Mouse (Mus musculus) layer of hippocampus, postnatal 25 days (tissue): Measurements from ENCODE around the gene Aldh1a3. TPM values are rescaled to one million over a fixed set of nuclear protein-coding genes. Genes with fewer than 3 reads are reported as not detected.
A peak's percentile ranks its signal among the peaks of the same experiment; 100 is the strongest.

Experiments
- DNase-seq, 2 experiments: peaks; one replicate each; pipeline ENCODE4 v3.0.0; 2022; ENCODE audit warnings: mixed read lengths in 2 of 2, low spot score in 1 of 2; ENCODE audit errors: extremely low spot score in 1 of 2
- total RNA-seq, 2 experiments: library from RNA; stranded (reverse); gene quantifications; 2 replicates each; pipeline ENCODE4 v1.2.3; 2021

The Aldh1a3 gene
- total RNA-seq, 2 experiments from 2014 or later = 0.87 to 1.3 TPM

DNA sequence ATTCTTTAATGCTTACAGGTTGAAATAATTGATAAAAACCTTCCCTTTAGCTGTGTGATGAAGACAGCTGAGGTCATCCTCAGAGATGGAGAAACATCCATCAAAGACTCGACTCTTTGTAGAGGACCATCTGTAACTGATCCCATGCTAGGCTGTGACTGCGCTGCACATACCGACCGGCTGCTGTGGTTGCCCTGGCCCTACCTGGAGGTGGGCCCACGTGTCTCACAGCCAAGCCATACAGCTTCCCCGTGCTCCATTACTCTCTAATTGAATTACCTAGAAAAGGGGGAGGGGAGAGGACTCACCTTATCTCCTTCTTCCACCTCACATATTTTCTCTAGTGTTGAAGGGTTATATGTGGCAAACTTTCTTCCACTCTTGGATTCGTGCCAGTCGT is 5.4 kb downstream of the Aldh1a3 start:
- no peak for DNase-seq

GRCm38 (mm10) chr7:66418981-66419380 is 8.3 kb downstream of the Aldh1a3 start:
- DNase-seq = no peak

DNA sequence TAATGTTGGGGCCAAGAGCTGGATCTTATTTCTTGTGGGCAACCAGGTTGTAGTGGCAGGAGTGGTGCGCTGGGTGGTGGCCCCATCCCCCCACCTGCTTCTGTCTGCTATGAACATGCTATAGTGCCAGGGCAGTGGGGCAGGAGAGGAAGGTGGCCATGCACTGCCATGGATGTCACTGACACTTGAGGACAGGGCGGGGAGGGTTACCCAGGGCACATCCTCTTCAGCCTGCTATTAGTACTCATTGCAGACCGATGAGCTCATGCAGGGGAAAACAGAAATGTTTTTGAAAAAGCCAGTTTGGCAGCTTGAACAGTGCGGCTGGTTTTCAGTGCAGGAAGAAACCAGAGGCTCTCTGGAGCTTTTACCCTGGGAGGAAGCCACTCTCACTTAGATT is 10.5 kb downstream of the Aldh1a3 start:
- DNase-seq = no peak

GRCm38 (mm10) chr7:66413093-66413492 is 14.2 kb downstream of the Aldh1a3 start:
- DNase-seq = no peak

- peak in 1 of 2 experiments; percentile 33 for DNase-seq
These were observed 17.9 kb downstream of the Aldh1a3 start for GRCm38 (mm10) chr7:66409433-66409832.

DNA sequence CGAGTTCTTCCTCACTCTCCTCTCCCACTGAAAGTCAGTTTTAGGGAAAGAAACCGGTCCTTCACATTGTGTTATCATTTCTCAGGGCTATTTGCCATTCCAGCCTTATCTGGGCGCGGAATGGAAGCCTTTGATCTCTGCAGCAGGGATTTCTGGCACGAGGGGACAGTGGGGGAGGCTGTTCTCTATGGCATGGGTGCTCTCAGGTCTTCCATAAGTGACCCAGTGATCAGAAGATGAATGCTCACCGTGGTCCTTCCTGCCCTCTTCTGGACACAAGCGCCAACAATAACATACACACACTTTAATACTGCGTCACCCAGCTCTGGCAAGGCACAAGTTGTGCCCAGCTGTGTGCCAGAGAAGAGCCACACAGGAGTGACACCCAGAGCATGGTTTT is 20.3 kb downstream of the Aldh1a3 start:
- DNase-seq = no peak

DNA sequence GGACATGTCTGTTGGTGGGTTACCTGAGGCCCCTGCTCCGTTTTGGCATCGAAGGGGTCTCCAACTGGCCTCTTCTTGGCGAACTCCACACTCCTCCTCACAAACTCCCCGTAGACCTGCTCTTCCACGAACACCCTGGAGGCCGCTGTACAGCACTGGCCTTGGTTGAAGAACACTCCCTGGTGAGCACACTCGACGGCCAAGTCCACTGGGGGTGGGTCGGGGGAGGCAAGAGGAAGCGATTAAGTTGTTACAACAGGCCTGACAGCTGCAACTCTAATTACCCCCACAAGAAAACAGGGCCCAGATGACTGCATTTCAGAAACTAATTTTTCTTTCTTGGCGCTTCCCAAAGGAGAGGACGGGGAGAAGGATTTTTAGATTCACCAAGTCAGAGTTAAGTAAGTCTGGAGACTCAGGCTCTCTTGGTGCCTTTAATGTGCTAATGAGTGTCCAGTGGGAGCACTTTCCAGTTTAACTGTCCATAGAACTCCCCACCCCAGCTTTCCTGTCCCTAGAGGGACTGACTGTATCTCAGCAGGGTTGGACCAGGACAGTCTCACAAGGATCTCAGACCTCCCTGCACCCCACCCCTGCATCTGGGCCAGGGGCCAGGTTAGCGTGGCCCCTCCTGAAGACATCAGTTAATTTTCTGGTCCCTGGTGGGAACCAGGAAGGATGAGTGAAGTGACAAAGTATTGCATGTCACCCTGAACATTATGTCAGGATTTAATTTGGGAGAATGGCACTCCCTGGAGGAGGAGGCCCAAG is 21.2 kb downstream of the Aldh1a3 start:
- no peak for DNase-seq

DNA sequence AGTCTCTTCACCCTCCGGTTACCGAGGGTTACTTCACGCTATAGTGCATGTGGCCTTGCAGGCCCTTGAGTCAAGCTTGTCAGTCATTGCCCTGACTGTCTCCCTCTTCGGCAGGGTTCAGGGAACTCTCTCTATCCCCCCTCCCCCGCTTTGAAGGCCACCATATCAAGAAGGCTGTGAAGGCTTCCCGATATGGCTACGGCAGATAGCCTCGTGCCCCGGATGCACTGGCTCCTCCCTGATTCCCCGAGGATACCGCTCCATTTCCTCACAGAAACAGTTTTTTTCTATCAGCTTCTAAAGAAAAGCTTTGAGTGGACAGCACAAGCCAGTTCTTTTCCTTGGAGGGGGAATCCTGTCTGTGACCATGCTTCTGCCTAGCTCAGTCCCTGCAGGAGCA is 21.8 kb downstream of the Aldh1a3 start:
- DNase-seq = no peak

DNA sequence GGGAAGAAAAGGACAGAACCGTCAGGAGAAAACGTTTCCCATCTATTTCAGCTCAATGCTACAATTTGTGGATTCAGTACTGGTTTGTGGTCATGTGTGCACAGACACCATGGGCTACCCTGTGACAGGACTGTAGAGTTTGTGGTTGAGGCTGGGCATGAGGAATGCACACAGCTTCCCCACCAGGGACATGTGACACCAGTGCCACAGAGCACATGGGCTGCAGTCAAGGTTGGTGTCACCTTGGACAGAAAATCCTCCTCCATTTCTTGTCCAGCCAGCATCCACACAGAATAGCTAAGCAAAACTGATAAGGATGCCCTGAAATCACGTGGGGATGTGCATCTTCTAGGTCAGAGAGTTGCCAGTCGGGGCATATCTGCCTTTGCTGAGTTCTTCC is 22.5 kb downstream of the Aldh1a3 start:
- no peak for DNase-seq

GRCm38 (mm10) chr7:66404141-66404540 is 23.2 kb downstream of the Aldh1a3 start:
- no peak for DNase-seq

DNA sequence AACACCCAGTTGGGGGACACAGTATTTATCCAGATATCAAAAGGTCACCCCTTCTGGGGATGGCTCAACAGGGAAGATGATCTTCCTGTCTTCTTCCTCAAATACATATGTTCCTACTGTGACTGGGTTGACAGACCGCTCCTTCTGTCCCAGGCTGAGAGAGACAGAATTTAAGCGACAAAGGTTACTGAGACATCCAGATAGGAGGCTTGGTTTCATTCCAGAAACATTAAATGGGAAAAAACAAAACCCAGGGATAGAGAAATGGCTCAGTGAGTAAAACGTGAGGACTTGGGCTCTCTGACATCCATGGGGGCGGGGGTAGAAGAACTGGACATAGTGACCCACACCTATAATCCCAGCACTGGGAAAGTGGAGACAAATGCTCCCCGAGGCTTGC is 24.4 kb downstream of the Aldh1a3 start:
- DNase-seq = no peak

DNA sequence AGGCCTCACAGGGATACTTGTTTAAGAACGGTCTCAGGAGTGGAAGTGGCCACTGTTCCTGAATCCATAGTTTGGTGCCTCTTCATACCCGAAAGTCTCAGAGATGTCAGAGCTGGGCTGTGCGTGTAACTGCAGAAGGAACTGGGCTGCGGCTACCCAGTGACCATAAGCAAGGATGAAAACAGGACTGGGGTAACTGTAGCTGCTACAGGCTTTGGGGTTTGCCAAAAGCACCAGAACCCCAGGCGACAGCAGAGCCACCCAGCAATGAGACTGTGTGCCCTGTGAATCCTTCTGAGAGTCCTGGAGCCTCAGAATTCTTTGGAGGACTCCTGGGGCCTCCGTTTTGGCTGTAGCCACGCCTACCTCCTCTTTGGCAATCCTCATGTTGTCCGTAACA is 25.7 kb downstream of the Aldh1a3 start:
- DNase-seq = no peak

GRCm38 (mm10) chr7:66397288-66397687 is 30.0 kb downstream of the Aldh1a3 start:
- DNase-seq = no peak

DNA sequence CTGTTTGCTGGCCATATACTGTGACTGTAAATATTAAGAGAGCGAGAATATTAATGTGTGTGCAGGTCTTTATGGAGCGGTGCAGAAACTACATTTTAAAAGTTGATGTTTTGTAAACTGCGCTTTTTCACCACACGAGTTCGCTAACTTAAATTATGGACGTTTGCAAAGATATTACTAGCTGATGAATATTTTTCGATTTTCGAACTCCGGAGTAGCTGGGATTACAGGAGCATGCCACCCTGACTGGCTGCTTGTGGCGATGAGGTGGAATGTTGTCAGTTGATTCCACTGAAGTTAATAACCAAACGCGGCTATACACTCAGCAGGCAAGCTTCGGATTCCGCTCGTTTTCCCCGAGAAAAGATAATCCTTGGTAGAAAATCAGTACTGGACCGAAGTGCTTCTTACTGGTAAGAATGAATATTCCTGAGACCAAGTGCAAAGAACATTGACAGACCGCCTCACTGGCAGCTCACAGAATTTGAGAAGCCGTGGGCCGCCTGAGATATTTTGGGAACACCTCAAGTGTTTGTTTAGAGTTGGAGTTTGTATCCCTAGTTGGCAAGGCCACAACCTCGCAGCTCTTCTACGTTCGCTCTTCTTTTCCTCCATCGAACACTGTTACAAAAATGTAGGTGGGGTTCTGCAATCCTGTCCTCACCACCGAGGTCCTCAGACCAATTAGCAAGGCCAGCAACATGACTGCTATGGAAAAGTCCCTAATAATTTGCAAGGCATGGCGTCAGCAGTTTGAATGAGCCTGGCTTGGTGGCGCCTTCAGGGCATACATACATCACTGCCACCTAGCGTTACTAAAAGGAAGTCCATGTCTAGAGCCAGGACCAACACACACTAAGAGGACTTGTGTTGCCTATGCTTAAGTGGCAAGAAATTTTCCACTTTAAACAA is 38.4 kb downstream of the Aldh1a3 start:
- DNase-seq = peak in 1 of 2 experiments; percentile 33

DNA sequence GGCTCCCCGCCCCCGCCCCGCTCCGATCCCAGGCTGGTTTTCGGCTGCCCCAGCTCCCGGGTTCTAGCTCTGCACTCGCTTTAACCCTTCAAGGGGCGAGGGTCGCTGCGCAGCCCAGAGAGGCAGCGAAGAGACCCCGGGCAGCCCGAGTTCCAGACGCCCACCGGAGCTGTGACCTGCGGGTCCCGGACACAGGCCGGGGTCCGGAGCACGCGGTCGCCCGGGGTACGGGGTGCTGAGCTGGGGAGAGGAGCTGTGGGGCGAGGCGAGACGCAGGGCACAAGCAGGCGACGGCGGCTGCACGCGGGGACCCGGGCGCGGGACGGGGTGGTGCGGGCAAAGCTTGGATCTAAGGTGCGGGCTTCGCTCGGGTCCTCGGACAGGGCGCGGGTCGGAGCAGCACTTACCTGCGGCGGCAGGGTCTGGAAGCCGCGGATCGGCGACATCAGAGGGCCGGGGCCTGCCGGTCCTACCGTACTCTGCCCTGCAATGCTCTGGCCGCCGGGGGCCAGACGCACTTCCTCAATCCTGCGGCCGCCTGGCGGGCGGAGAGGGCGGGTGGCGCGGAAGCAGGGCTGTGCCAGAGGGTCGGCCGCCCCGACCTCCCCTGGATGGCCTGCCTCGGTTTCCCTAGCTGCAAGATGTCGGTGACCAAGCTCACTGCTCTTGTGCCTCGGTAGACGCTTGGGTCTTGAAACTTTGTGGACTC is 39.4 kb downstream of the Aldh1a3 start, which contains the start of gene Lrrk1:
Gene Lrrk1, minus strand, starts transcription at position 538 of the 709 bp plus-strand sequence.
- DNase-seq = no peak

- DNase-seq = no peak
These were observed 39.9 kb downstream of the Aldh1a3 start for GRCm38 (mm10) chr7:66387419-66387812.

DNA sequence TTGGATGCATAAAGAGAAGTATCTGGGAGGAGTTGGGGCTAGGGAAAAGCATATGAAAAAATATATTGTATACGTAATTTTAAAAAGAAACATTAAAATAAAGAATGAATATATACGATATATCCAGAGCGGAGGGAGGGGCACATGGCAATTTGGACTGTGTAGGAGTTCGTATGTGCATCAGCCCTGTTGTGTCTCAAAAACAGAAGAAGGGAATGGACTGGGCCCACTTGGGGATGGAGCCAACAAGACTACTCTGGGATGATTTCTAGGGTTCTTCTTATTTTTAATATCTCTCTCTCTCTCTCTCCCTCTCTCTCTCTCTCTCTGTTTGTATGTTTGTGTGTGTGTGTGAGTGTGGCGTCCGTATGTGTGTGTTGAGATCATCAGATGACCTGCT is 40.9 kb downstream of the Aldh1a3 start:
- DNase-seq = no peak

DNA sequence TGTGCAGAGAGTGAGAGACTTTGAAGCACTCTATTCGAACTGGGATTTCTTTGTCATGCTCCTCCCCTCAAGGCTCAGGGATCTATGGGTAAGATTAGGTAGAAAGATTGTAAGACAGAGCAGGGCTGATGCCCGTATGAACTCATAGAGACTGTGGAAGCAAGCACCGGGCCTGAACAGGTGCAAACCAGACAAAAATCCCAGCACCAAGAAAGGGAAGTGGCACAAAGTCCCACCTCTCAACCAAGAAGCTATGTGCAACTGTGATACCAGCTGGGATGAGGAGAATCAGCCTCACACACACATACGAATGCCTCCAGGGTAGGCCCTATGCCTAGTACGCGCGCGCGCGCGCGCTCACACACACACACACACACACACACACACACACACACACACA is 41.5 kb downstream of the Aldh1a3 start:
- no peak for DNase-seq

DNA sequence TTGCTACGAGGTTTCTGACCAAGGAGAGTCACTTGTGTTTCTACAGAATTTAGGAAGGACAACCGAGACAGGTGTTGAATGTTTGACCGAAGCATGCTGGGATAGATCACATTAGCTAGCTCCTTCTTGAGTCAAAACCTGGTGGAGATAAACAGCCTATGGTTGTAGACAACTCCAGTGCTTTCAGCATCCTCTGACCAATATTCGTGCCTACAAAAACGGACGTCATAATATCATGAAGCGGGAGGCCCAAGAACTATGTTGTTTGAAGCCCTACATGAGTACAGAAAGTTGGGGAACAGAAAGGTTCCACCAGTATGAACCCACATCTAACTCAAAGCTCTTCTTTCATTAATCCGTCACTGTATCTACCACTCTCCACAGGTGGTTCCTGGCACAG is 42.4 kb downstream of the Aldh1a3 start:
- no peak for DNase-seq

- DNase-seq = no peak
These were observed 43.1 kb downstream of the Aldh1a3 start for GRCm38 (mm10) chr7:66384213-66384612.

DNA sequence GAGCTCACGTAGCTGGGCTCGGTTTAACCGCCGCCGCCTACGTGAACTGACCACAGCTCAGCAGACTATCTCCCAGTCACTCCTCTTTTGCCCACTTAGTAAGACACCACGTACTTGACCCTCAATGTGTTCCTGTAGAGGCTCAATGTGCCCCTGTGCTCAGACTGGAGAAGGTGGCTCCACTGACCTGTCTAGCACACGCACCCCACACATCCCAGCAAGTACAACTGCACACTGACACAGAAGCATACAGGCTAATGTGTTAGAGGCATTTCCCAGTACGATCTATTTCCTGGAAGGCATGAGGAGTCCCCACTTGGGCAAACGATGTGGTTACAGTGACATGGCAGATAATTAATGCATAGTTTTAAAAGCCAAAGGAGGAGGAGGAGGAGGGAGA is 50.8 kb downstream of the Aldh1a3 start:
- no peak for DNase-seq
